Mouse (Mus musculus) olfactory bulb, adult 2 months (tissue): ENCODE measurements around the gene Vmn1r235.

Experiments used
- CTCF ChIP-seq: fragments of 200-500 bp; IDR thresholded peaks from 2 replicates; pipeline ENCODE4 v1.5.1; 2012; ENCODE audit warnings: low read depth, mild to moderate bottlenecking, low read length, moderate library complexity; ENCODE audit not compliant: insufficient read depth
- POLR2A ChIP-seq: fragments of 200-500 bp; IDR thresholded peaks from 2 replicates; pipeline ENCODE4 v1.6.1; 2012; ENCODE audit warnings: mild to moderate bottlenecking, low read depth, low read length, moderate library complexity; ENCODE audit not compliant: insufficient read depth

DNA sequence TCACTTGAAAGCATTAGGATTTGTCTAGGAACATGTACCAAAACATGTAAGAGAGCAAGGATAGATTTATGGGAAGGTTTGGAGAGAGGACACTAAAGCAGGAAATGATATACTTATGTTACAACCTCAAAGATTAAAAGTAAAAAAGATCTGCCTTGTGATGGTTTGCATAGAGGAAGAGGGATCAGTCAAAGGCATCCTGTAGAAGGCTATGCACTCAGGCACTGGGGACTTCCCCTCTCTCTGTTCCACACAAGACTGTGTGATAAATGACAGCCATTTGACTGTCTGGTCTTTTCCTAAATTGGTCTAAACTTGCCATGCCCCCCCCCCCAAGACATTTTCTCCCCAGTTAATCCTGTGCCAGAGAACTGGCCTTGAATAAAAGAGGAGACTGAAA, 28.2 kb downstream of the Vmn1r235 start:
- TF ChIP-seq CTCF, result no peak
- no peak for TF ChIP-seq POLR2A
